8 mouse cellular contexts compared by ENCODE assay signal in genomic region chr10:74920853-74921567, GRCm38 (mm10). TPM values are rescaled to one million over a fixed set of nuclear protein-coding genes. Genes with fewer than 3 reads are reported as not detected.
DNase-seq lines count a peak whose midpoint lies in the region; ATAC-seq and TF ChIP-seq lines count a peak whose summit lies in the region.

No protein-coding gene starts in this region.

- no peak overlapping the region for H3K9ac ChIP-seq in embryonic facial prominence, embryonic 13.5 days
- H3K9ac ChIP-seq in hindbrain, embryonic 11.5 days (ENCODE audit: low read depth, low read length): no peak overlapping the region

- no peak for ATAC-seq in cerebellum, adult (ENCODE audit: insufficient number of reproducible peaks, low FRiP score, low TSS enrichment)
- ATAC-seq in embryonic facial prominence, embryonic 13.5 days (ENCODE audit: insufficient number of reproducible peaks, insufficient read depth, low FRiP score, low TSS enrichment, low read depth): 0 out of 2 replicates have a peak, but pooled peaks have one; percentile 17
- peak; percentile 60; the same call in 1 of the 2 replicates for ATAC-seq in hindbrain, embryonic 11.5 days (ENCODE audit: low FRiP score)
- peak; percentile 16; the same call in 1 of the 2 replicates for ATAC-seq in monocyte, adult 5-6 weeks (replicated peaks; ENCODE audit: insufficient number of reproducible peaks, low FRiP score, low TSS enrichment, poor library complexity, severe bottlenecking)

- no peaks in the 10 kb centered on the region for H3K36me3 ChIP-seq in E14TG2a.4 (ENCODE audit: insufficient read depth, low read length)
- no peaks in the 10 kb centered on the region for H3K36me3 ChIP-seq in embryonic facial prominence, embryonic 13.5 days
- H3K36me3 ChIP-seq in hindbrain, embryonic 11.5 days (ENCODE audit: control insufficient read depth, insufficient read depth, low read length): no peaks in the 10 kb centered on the region

- no peak overlapping the region for H3K27ac ChIP-seq in cerebellum, adult 2 months (ENCODE audit: insufficient read depth, low read length)
- H3K27ac ChIP-seq in embryonic facial prominence, embryonic 13.5 days: no peak overlapping the region
- H3K27ac ChIP-seq in hindbrain, embryonic 11.5 days (ENCODE audit: low read depth, low read length): no peak overlapping the region

- H3K27me3 ChIP-seq in cerebellum, adult 2 months (ENCODE audit: control insufficient read depth, insufficient read depth, low read length): no peaks in the 10 kb centered on the region
- H3K27me3 ChIP-seq in E14TG2a.4 (ENCODE audit: insufficient read depth, low read length): peaks cover 12% of the 10 kb centered on the region
- H3K27me3 ChIP-seq in embryonic facial prominence, embryonic 13.5 days: peaks cover 6% of the 10 kb centered on the region; the same call in 1 of the 2 replicates
- H3K27me3 ChIP-seq in hindbrain, embryonic 11.5 days (ENCODE audit: control insufficient read depth, insufficient read depth, low read length): no peaks in the 10 kb centered on the region

- 54% methylated on average over 17 of the region's 17 CpGs for WGBS in cerebellum, adult 2 months
- WGBS in embryonic facial prominence, embryonic 13.5 days: 45% methylated on average over 17 of the region's 17 CpGs
- 47% methylated on average over 17 of the region's 17 CpGs for WGBS in hindbrain, embryonic 11.5 days

- no peak overlapping the region for H3K4me2 ChIP-seq in embryonic facial prominence, embryonic 13.5 days
- H3K4me2 ChIP-seq in hindbrain, embryonic 11.5 days (replicated peaks; ENCODE audit: low read depth, low read length): no peak overlapping the region

- intact Hi-C loops in left cerebral cortex, postnatal 25 days (cut with DNase I): loop anchor here (5.0 kb wide), 1 partner anchor 231 kb away; no protein-coding TSS in a partner anchor

- H3K4me1 ChIP-seq in cerebellum, adult 2 months (ENCODE audit: control insufficient read depth, insufficient read depth, low read length): peaks cover 19% of the 10 kb centered on the region
- H3K4me1 ChIP-seq in E14TG2a.4 (replicated peaks; ENCODE audit: low read depth, low read length): peaks cover 41% of the 10 kb centered on the region
- 0 out of 2 replicates have a peak, but pooled peaks cover 4% of the 10 kb centered on the region for H3K4me1 ChIP-seq in embryonic facial prominence, embryonic 13.5 days
- no peaks in the 10 kb centered on the region for H3K4me1 ChIP-seq in hindbrain, embryonic 11.5 days (replicated peaks; ENCODE audit: control insufficient read depth, insufficient read depth, low read length)

- TF ChIP-seq CTCF in cerebellum, adult 2 months (IDR thresholded peaks at IDR 0.05; ENCODE audit: borderline replicate concordance, insufficient read depth, low read depth, low read length): peak; percentile 59
- peak; percentile 32 for TF ChIP-seq CTCF in E14TG2a.4 (conservative IDR thresholded peaks at IDR 0.05; ENCODE audit: low read length)

- no peaks in the 10 kb centered on the region for H3K9me3 ChIP-seq in E14TG2a.4 (ENCODE audit: low read length)
- no peaks in the 10 kb centered on the region for H3K9me3 ChIP-seq in embryonic facial prominence, embryonic 13.5 days
- no peaks in the 10 kb centered on the region for H3K9me3 ChIP-seq in hindbrain, embryonic 11.5 days (ENCODE audit: control insufficient read depth, low read length)

- TF ChIP-seq POLR2A in cerebellum, adult 2 months (IDR thresholded peaks at IDR 0.05; ENCODE audit: borderline replicate concordance, insufficient read depth, low read length): no peak

- DNase-seq in cerebellum, adult 2 months: peak in 1 of 2 experiments; percentile 40
- peak; percentile 36 for DNase-seq in hindbrain, embryonic 11.5 days (ENCODE audit: low spot score)
- DNase-seq in left cerebral cortex, postnatal 25 days (ENCODE audit: low spot score in 2 of 2): peak; percentile 71 to 78
- peak; percentile 75 for DNase-seq in testis, postnatal 10 days (ENCODE audit: low spot score)

- H3K4me3 ChIP-seq in cerebellum, adult 2 months (replicated peaks; ENCODE audit: insufficient read depth, low read depth, low read length): no peak overlapping the region
- peak overlapping the region; percentile 51; the same call in 1 of the 2 replicates for H3K4me3 ChIP-seq in E14TG2a.4 (replicated peaks; ENCODE audit: low read length)
- no peak overlapping the region for H3K4me3 ChIP-seq in embryonic facial prominence, embryonic 13.5 days
- H3K4me3 ChIP-seq in hindbrain, embryonic 11.5 days (ENCODE audit: low read depth, low read length): no peak overlapping the region

RNA-seq across cellular contexts. Expression of gene Gnaz, which starts 46.0 kb away (rescaled TPM):
- polyA plus RNA-seq in cerebellum, adult 2 months (2012; rRNA removed): 41.0 and 44.1 TPM in 2 replicates
- 3.5 and 4.1 TPM in 2 replicates for polyA plus RNA-seq in embryonic facial prominence, embryonic 13.5 days (2015; fragmentation: Nextera tagmentation; extraction: Ambion mirVana)
- polyA plus RNA-seq in hindbrain, embryonic 11.5 days (2014; fragmentation: Nextera tagmentation; extraction: Ambion mirVana): 14.0 and 14.7 TPM in 2 replicates
- 100 to 1,000 TPM; 124 to 133 TPM for total RNA-seq in left cerebral cortex, postnatal 25 days (2021)
- total RNA-seq in monocyte, adult 5-6 weeks (2017): 0.19 to 4.5 TPM in 2 of 3 replicates, not detected in the other
